Mouse (Mus musculus): ENCODE results near the gene Arntl.
"Not testable (repeated sequence)": the region's sequence is repeated elsewhere in the genome, so short reads cannot be mapped to it uniquely, and the experiment has no call there.

The Arntl gene

DNA sequence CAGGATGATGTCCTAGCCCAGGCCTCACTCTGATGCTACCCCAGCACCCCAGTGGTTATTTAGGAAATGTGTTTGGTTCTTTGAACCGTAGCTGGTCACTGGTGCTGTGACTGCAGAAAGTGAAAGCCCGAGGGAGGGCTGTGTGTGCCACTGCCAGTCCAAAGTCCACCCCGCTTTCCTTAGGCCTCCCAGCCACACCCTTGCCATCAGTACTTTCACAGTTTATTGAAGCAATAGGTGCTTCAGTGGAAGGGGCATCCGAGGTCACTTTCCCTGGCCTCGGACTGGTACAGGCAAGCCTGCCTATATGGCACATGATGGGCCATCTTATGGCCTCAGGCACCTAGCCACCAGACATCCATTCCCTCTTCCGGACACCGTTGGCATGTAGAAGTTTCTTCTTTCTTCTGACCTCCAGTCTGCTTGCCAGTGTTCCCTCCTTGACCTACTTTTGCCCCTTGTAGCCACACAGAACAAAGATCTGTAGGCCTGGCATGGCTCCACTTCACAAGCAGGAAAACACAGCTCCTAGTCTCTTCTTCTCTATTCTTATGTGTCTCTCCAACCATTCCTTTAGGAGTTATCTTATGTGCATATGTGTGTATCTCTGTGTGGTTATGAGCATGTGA is 46.6 kb downstream of the Arntl start:
- DNase-seq, result no peak

DNA sequence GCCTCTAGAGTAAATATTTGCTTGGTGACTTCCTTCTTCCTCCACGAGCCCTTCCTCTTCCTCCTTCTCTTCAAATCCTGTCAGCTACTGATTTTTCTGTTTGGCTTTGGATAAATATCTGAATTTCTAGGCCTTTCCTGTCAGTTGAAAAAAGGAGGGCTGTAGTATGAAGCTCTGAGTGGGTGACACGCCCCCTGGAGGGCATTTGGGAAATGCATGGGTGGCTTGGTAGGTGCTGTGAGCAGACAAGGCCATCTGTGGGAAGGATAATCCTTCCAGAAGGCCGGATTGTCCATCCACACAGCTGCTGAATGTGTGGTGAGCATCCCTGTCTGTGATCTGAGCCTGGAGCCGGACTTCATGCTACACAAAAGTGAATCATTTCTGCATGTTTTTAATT is 48.8 kb downstream of the Arntl start:
- DNase-seq, result peak; percentile 36

GRCm38 (mm10) chr7:113258430-113258829 is 51.2 kb downstream of the Arntl start:
- no peak for DNase-seq

GRCm38 (mm10) chr7:113260321-113261167 is 53.3 kb downstream of the Arntl start:
- DNase-seq, result peak; percentile 30

- DNase-seq, result no peak
Measured at GRCm38 (mm10) chr7:113261690-113262089, 54.4 kb downstream of the Arntl start.

- DNase-seq, result not testable (repeated sequence)
Measured at GRCm38 (mm10) chr7:113262510-113263467, 55.5 kb downstream of the Arntl start.

DNA sequence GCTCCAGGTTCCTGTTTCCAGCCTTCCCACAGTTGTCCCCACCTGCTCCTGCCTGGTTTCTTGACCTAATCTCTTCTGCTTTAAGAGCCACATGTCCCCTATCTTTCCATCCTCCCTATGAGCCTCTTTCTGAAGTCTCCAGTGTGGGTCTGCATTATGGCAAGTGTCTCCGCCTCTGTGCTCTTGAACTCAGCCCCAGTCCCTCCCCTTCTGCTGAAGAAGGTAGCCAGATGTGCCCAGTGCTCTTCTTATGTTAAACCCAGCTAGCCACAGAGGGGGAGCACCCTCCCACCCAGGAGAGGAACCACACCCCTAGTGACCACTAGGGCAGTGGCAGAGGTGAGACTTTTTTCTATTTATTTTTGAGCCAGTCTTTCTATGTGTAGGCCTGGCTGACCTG is 56.7 kb downstream of the Arntl start:
- DNase-seq, result no peak

DNA sequence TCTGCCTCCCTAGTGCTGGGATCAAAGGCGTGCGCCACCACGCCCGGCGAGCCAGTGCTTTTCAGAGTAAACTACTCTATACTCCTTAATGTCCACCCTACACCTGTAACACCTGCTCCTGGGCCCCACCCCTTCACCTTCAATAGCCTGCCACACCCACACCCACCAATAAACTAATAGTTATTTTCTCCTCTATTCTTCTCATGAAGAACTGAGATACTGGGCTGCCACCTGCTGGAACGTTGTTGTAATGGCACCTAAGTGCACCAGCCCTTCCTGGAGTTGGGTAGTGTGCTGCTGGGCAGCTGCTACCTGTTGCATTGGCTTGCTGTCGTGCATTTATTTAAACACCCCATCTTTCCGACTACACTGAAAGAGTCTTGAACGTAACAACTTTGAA is 61.0 kb downstream of the Arntl start:
- DNase-seq, result peak; percentile 57

- no peak for DNase-seq
Measured at GRCm38 (mm10) chr7:113269081-113269480, 61.8 kb downstream of the Arntl start.

GRCm38 (mm10) chr7:113269921-113270320 is 62.7 kb downstream of the Arntl start:
- DNase-seq, result no peak

- no peak for DNase-seq
Measured at GRCm38 (mm10) chr7:113270551-113270950, 63.3 kb downstream of the Arntl start.

GRCm38 (mm10) chr7:113270991-113271390 is 63.7 kb downstream of the Arntl start:
- DNase-seq, result no peak

GRCm38 (mm10) chr7:113272338-113272997 is 65.2 kb downstream of the Arntl start:
- no peak for DNase-seq

DNA sequence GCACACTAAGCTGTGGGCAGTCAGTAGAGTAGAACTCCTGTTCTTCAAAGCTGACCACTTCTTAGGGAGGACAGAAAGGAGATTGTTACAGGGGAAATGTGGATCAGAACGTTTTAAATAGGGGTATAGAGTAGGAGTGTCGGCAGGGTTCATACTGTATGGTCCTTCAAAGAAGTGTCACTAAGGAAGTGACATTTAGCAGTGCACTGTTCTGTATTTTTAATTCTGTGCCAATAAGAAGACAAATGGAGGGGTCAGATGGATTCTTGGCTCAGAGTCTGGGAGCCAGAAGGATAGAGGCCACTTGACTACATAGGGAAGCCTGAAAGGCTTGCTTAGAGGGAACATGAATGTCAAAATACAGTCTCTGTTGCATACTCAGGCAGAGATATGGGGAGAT is 70.0 kb downstream of the Arntl start:
- no peak for DNase-seq

GRCm38 (mm10) chr7:113278493-113278892 is 71.2 kb downstream of the Arntl start:
- peak; percentile 28 for DNase-seq

DNA sequence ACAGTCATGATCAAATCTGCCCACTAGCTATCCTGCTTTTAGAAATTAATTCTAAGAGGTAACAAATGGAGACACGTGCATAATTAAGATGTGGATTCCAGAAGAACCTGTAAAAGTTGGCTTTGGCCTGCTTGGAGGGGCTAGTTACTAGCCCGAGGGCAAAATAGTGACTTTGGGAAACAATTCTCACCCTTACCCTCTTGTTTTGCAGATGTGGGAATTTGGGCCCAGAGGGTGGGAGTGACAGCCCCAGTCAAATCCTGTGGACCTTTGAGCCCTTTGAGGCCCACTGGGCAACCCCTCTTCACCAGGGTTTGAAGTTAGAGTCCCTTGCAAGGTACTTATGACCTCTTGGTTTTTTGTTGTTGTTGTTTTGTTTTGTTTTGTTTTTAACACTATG is 72.0 kb downstream of the Arntl start:
- DNase-seq, result no peak

DNA sequence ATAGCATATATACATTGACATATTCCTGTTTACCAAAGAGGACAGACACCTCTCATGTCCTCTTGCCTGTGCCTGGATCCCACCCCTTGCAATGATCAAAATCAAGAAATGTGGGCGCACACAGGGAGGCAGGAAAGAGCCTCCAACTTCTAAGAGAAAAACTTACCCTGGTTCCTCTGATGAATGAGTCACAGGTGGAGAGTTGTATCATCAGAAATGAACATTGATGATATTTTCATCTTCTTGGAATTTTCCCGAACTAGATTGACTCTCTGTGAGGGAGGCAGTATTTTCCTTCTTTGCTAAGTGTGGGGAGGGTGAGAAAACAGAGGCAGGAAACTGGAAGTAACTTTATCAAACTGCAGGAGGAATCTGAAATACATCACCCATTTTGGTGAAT is 78.1 kb downstream of the Arntl start:
- DNase-seq, result no peak

DNA sequence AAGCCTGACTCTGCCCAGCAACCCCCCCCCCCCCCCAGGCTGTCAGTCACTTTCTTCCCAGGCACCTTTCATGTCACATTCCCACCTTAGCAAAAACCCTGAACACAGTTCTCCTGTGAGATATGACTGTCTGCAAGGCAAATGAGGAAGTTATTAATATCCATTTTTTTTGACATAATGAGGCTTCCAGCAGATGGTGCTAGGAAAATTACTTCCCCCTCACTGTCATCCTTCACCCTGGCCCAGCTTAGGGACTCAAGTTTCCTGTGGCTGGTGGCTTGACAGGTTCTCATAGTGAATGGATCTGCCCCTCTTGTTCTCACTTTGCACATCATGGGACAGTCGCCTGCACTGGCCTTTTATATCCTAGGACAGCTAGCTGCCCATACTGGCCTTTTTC is 81.9 kb downstream of the Arntl start:
- peak; percentile 56 for DNase-seq

DNA sequence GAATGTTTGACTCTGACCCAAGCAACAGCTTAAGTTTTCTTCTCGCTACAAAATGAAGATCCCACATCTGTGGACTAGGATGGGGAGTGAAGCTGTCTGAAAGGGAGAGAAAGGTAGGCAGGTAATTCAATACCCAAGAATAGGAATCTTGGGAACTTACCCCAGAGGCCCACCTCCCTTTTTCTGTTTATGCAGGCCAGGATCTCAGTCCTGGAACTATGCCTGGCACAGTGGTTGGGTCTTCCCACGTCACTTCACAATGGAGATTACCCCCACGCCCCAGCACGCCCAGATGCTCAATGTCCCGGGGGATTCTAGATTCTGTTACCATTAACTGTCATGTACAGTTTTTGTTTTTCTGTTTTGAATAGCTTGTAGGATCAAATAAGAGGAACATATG is 84.5 kb downstream of the Arntl start:
- no peak for DNase-seq

- no peak for DNase-seq
Measured at GRCm38 (mm10) chr7:113292193-113292592, 84.9 kb downstream of the Arntl start.

DNA sequence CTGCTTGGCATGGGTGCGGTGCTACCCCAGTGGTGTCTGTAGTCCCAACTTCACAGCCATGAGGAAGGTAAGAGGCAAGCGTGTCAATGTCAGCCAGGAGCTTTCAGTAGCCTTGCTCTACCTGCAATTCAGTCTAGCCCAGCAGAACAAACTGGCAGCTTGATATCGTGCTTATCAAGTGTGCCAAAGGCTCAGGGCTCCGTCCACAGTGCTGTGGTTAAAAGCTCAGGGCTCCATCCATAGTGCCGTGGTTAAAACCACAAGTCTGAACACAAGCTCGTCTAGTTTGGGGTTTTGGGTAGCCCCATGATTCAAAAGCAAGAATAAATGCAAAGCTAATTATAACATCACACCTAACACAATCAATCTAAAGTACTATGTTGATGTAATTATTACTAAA is 87.3 kb downstream of the Arntl start:
- DNase-seq, result no peak

DNA sequence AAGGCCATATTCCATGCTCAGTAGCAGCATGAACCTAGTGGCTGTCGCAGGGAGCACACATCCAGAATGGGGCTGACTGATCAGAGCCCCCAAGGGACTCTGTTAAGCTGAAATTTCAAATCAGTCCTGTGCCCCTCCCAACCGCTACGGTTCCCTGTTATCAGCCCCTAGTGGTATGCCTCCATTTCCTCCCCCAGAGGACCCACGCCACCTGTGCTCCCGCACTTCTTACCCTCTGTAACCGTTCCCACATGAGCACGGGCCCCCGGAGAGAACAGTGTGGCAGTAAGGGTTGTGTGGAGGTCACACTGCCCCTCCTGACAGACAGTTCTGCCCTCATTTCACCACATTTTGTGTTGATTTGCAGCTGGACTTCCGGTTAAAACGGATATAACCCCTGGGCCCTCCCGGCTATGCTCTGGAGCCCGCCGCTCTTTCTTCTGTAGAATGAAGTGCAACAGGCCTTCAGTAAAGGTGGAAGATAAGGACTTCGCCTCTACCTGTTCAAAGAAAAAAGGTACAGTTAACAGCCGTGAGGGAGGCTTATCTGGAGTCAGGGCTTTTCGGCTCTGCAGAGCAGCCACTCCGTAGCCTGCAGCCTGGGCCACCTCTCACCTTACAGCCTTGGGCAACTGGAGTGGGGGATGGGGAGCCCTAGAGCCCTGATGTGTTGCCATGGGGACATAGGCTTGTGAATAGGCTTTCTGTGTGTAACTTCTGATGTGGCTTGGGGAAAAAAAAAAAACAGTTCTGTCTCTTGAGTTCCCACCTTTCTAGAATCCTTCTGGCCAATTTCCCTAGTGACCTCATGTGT is 88.0 kb downstream of the Arntl start:
- DNase-seq, result no peak

All from right cerebral cortex, adult 18-20 months (tissue).